7 mouse cellular contexts compared by ENCODE assay signal in the genomic region with DNA sequence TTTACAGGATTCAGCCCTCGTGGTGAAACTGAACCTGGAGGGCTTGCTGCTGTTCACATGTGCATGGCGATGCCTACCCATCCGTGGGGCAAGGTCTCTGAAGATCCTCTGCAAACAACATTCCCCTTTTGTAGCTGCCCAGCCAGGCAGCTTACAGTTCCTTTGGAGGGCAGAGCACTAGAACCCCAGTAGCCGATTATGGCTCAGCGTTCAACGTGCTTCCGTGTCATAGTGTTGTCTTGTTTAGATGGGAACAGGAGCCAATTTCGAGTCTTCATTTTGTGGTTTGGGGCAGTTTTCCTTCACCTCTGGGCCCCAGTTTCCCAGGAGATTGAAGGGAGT. TPM values are rescaled to one million over a fixed set of nuclear protein-coding genes. Genes with fewer than 3 reads are reported as not detected.
A peak's percentile ranks its signal among the peaks of the same experiment; 100 is the strongest.
DNase-seq lines count a peak whose midpoint lies in the region; ATAC-seq and TF ChIP-seq lines count a peak whose summit lies in the region.

No protein-coding gene starts in this region.

- H3K9me3 ChIP-seq in forebrain, embryonic 14.5 days (replicated peaks; ENCODE audit: control insufficient read depth, low read length), result no peaks in the 10 kb centered on the region
- H3K9me3 ChIP-seq in limb, embryonic 12.5 days, result 0 out of 2 replicates have a peak, but pooled peaks cover 3% of the 10 kb centered on the region

- no peak for DNase-seq in left cerebral cortex, adult 2 months (ENCODE audit: extremely low spot score in 1 of 2, low spot score in 2 of 2)
- DNase-seq in left cerebral cortex, adult 9 months (ENCODE audit: low spot score in 2 of 2), result no peak
- no peak for DNase-seq in forebrain, embryonic 14.5 days (ENCODE audit: low spot score)
- no peak for DNase-seq in right cerebral cortex, adult 18-20 months
- no peak for DNase-seq in gastrocnemius, postnatal 36 days

- ATAC-seq in forebrain, embryonic 14.5 days, result no peak; the same call in 1 of the 2 replicates
- ATAC-seq in limb, embryonic 12.5 days (ENCODE audit: insufficient number of reproducible peaks, insufficient read depth, low FRiP score, low TSS enrichment, low read depth), result no peak

- peak overlapping the region; percentile 49 for H3K27ac ChIP-seq in left cerebral cortex, adult 2 months
- peak overlapping the region; percentile 94 for H3K27ac ChIP-seq in forebrain, embryonic 14.5 days (ENCODE audit: low read depth, low read length)
- peak overlapping the region; percentile 75 for H3K27ac ChIP-seq in limb, embryonic 12.5 days
- peak overlapping the region; percentile 66 for H3K27ac ChIP-seq in olfactory bulb, adult 2 months (ENCODE audit: insufficient read depth, low read depth, low read length)

- H3K9ac ChIP-seq in forebrain, embryonic 14.5 days (ENCODE audit: low read length), result peak overlapping the region; percentile 63
- H3K9ac ChIP-seq in limb, embryonic 12.5 days (replicated peaks), result peak overlapping the region; percentile 32

- no peak overlapping the region for H3K4me3 ChIP-seq in left cerebral cortex, adult 2 months
- no peak overlapping the region for H3K4me3 ChIP-seq in forebrain, embryonic 14.5 days (ENCODE audit: low read depth, low read length)
- no peak overlapping the region; the same call in 1 of the 2 replicates for H3K4me3 ChIP-seq in limb, embryonic 12.5 days (replicated peaks)
- peak overlapping the region; percentile 2; the same call in 1 of the 2 replicates for H3K4me3 ChIP-seq in olfactory bulb, adult 2 months (ENCODE audit: insufficient read depth, low read depth, low read length)

- TF ChIP-seq POLR2A in olfactory bulb, adult 2 months (IDR thresholded peaks at IDR 0.05; ENCODE audit: insufficient read depth, low read depth, low read length), result 0 out of 2 replicates have a peak, but pooled peaks have one; percentile 28

- H3K27me3 ChIP-seq in forebrain, embryonic 14.5 days (replicated peaks; ENCODE audit: control insufficient read depth, insufficient read depth, low read length), result no peaks in the 10 kb centered on the region
- no peaks in the 10 kb centered on the region for H3K27me3 ChIP-seq in limb, embryonic 12.5 days

- intact Hi-C loops in left cerebral cortex, adult 2 months (cut with DNase I), result loop anchor here (2.0 to 10.0 kb wide), 10 partner anchors 44 to 1201 kb away; a partner anchor contains a TSS
- intact Hi-C loops in gastrocnemius, postnatal 36 days (cut with DNase I), result loop anchor here (5.0 to 10.0 kb wide), 5 partner anchors 136 to 1066 kb away; a partner anchor contains a TSS

- WGBS in forebrain, embryonic 14.5 days, result 2% methylated on average over 8 of the region's 8 CpGs
- 24% methylated on average over 8 of the region's 8 CpGs for WGBS in limb, embryonic 12.5 days
- 8% methylated on average over 8 of the region's 8 CpGs for WGBS in olfactory bulb, adult 2 months

- H3K4me1 ChIP-seq in forebrain, embryonic 14.5 days (ENCODE audit: control insufficient read depth, insufficient read depth, low read length), result peaks cover 13% of the 10 kb centered on the region
- H3K4me1 ChIP-seq in limb, embryonic 12.5 days (replicated peaks), result peaks cover 7% of the 10 kb centered on the region
- H3K4me1 ChIP-seq in olfactory bulb, adult 2 months (ENCODE audit: control insufficient read depth, insufficient read depth, low read length), result peaks cover 8% of the 10 kb centered on the region

- H3K36me3 ChIP-seq in forebrain, embryonic 14.5 days (ENCODE audit: control insufficient read depth, insufficient read depth, low read length), result peaks cover 38% of the 10 kb centered on the region
- H3K36me3 ChIP-seq in limb, embryonic 12.5 days, result peaks cover 39% of the 10 kb centered on the region

- no peak for TF ChIP-seq CTCF in left cerebral cortex, adult 2 months (IDR thresholded peaks at IDR 0.05)
- TF ChIP-seq CTCF in olfactory bulb, adult 2 months (IDR thresholded peaks at IDR 0.05; ENCODE audit: insufficient read depth, low read depth, low read length), result no peak

- 0 out of 2 replicates have a peak overlapping the region, but pooled peaks have one; percentile 10 for H3K4me2 ChIP-seq in forebrain, embryonic 14.5 days (ENCODE audit: low read length)
- peak overlapping the region; percentile 37 for H3K4me2 ChIP-seq in limb, embryonic 12.5 days

RNA-seq across cellular contexts. Expression of a gene that starts 13.9 kb away (rescaled TPM):
- total RNA-seq in left cerebral cortex, adult 2 months (2021), result 100 to 1,000 TPM; 662 to 734 TPM
- polyA plus RNA-seq in forebrain, embryonic 14.5 days (2014; fragmentation: Nextera tagmentation; extraction: Ambion mirVana), result 726 and 919 TPM in 2 replicates
- polyA plus RNA-seq in limb, embryonic 12.5 days (2016; fragmentation: Nextera tagmentation; extraction: Ambion mirVana), result 1,250 and 1,292 TPM in 2 replicates
- 2,934 TPM in 1 of 2 replicates, not detected in the other for polyA plus RNA-seq in olfactory bulb, adult 2 months (2012; ENCODE audit: insufficient read depth, insufficient read length, low replicate concordance, missing spikeins)
- 100 to 1,000 TPM; 605 to 696 TPM for total RNA-seq in gastrocnemius, postnatal 36 days (2021)

RNA-seq across cellular contexts. Expression of a gene that starts 14.0 kb away (rescaled TPM):
- 10 to 100 TPM; 39.0 to 40.9 TPM for total RNA-seq in left cerebral cortex, adult 2 months (2021)
- polyA plus RNA-seq in forebrain, embryonic 14.5 days (2014; fragmentation: Nextera tagmentation; extraction: Ambion mirVana), result 14.7 and 15.5 TPM in 2 replicates
- polyA plus RNA-seq in limb, embryonic 12.5 days (2016; fragmentation: Nextera tagmentation; extraction: Ambion mirVana), result 20.8 and 22.4 TPM in 2 replicates
- not detected in 2 replicates for polyA plus RNA-seq in olfactory bulb, adult 2 months (2012; ENCODE audit: insufficient read depth, insufficient read length, low replicate concordance, missing spikeins)
- 1 to 10 TPM; 6.2 to 9.0 TPM for total RNA-seq in gastrocnemius, postnatal 36 days (2021)

Comparison
In these comparisons a context has a peak if more than half of its experiments do, and no peak if none do; other contexts are left out.
1. RNA of a gene that starts 14.0 kb away (polyA plus RNA-seq): 20.8 to 22.4 TPM in limb, embryonic 12.5 days and 14.7 to 15.5 TPM in forebrain, embryonic 14.5 days; not detected in olfactory bulb, adult 2 months; every median in the first group is over 10 times any median in the second.
2. Peak in every context shown above with its lines, with median percentiles within 50 percentile points of each other: H3K27ac ChIP-seq.